Mouse (Mus musculus): ENCODE results near the gene Tchhl1. TPM values are rescaled to one million over a fixed set of nuclear protein-coding genes. Genes with fewer than 3 reads are reported as not detected.
"Not testable (repeated sequence)": the region's sequence is repeated elsewhere in the genome, so short reads cannot be mapped to it uniquely, and the experiment has no call there.

Tchhl1 gene
- polyA plus RNA-seq, 1 experiment from 2014 or later, result not detected

DNA sequence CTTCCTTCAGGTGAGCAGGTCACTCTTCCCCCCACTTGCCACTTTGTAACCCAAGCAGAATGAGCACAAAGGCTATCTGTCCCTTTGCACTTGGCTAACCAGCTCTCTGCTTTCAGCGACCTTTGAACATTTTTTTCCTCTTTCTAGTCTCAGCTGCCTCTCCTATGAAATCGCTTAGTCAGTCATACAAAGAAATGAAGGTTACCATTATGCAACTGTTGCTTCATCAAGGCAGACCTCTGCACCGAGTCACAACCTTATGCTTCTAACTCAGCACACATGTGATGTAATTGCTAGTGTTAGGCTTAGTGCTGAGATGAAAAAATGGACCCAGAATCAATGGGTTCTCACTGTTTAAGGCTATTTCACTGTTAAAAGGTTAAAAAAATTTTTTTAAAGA, 1.1 kb downstream of the Tchhl1 start:
- Histone ChIP-seq H3K4me3 (no peak overlapping the region), H3K36me3 (no peaks in the 10 kb centered on the region), H3K9me3 (no peaks in the 10 kb centered on the region), H3K4me2 (replicated peaks) (no peak overlapping the region), H3K4me1 (no peaks in the 10 kb centered on the region), H3K27me3 (no peaks in the 10 kb centered on the region), H3K27ac (no peak overlapping the region), H3K9ac (no peak overlapping the region)
- WGBS, result 79% methylated on average over 3 of the region's 3 CpGs
- no peak for ATAC-seq (ENCODE audit: insufficient number of reproducible peaks, insufficient read depth, low FRiP score, low TSS enrichment)

DNA sequence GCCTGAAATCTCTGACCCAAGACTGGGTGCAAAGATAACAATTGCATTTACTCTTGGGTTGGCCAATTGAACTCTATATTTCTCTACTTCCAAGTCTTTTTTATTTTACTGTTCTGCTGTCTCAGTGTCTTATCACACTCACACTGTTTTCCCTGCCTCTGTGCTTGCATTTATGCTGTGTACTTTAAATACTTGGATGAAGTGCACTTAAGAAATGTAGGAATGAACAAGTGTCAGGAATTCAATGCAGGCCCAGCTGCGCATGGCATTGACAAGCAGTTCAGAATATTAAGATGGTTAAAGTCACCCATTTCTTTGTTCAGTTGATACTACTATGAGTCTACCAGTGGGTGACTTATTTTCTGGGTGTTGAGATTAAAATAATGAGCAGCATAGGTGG, 11.5 kb downstream of the Tchhl1 start:
- no peaks in the 10 kb centered on the region for H3K27me3 ChIP-seq
- no peaks in the 10 kb centered on the region for H3K4me1 ChIP-seq
- no peak overlapping the region for H3K4me2 ChIP-seq (replicated peaks)
- no peak for ATAC-seq (ENCODE audit: insufficient number of reproducible peaks, insufficient read depth, low FRiP score, low TSS enrichment)
- H3K9ac ChIP-seq, result no peak overlapping the region
- H3K36me3 ChIP-seq, result no peaks in the 10 kb centered on the region
- no peak overlapping the region for H3K27ac ChIP-seq
- H3K4me3 ChIP-seq, result no peak overlapping the region
- no peaks in the 10 kb centered on the region for H3K9me3 ChIP-seq
- WGBS, result 98% methylated on average over 1 of the region's 1 CpGs

DNA sequence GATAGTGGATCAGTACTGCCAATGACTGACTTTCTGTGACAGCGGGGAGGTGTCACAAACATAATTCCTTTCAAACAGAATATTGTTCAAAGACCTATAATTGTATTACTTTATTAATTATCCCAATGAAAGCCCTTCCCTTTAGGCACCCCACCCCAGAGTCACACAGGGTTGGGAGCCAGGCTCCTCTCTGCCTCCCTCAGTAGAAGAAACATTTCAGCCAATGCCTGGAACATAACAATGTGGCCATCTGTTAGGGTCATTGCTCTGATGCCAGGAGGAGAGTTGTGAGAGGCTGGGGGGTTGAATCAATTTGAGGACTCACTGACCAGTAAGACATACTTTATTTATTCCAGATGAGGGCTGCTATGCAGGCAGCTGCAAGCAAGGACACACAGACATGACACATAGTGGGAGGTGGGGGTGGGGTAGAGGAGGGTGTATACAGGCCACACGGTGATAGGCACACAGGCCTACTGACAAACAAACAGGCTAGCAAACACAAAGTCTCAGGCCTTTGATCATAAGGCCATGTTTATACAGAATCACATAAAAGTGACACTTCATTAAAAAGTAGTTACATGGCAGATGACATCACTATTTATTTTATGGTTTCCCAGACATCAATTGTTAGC, 13.5 kb downstream of the Tchhl1 start:
- no peaks in the 10 kb centered on the region for H3K36me3 ChIP-seq
- no peaks in the 10 kb centered on the region for H3K9me3 ChIP-seq
- 54% methylated on average over 2 of the region's 2 CpGs for WGBS
- no peak overlapping the region for H3K27ac ChIP-seq
- no peak overlapping the region for H3K4me2 ChIP-seq (replicated peaks)
- H3K4me3 ChIP-seq, result no peak overlapping the region
- H3K27me3 ChIP-seq, result no peaks in the 10 kb centered on the region
- no peaks in the 10 kb centered on the region for H3K4me1 ChIP-seq
- no peak overlapping the region for H3K9ac ChIP-seq
- 0 out of 2 replicates have a peak, but pooled peaks have one; percentile 22 for ATAC-seq (ENCODE audit: insufficient number of reproducible peaks, insufficient read depth, low FRiP score, low TSS enrichment)

DNA sequence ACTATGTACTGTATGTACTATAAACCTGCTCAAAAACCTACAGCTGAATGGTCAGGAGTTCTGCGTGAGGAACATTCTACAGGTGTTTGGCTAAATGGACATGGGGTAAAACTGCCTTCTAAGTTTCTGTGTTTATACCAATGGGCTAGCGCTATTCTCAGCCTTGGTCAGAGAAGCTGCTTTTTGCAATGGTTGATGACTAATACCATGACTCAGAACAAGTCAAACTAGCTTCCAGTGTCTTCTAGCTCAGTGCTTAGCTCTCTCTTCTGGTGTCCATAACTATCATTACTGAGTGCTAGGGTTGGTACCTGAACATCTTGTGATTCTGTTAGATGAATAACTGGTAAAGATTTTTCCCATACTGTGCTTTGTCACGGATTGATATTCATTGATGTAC, 17.1 kb downstream of the Tchhl1 start:
- H3K9me3 ChIP-seq, result no peaks in the 10 kb centered on the region
- H3K9ac ChIP-seq, result no peak overlapping the region
- H3K4me2 ChIP-seq (replicated peaks), result no peak overlapping the region
- H3K4me3 ChIP-seq, result no peak overlapping the region
- no peak overlapping the region for H3K27ac ChIP-seq
- 88% methylated on average over 3 of the region's 3 CpGs for WGBS
- H3K27me3 ChIP-seq, result no peaks in the 10 kb centered on the region
- H3K36me3 ChIP-seq, result no peaks in the 10 kb centered on the region
- H3K4me1 ChIP-seq, result no peaks in the 10 kb centered on the region
- ATAC-seq (ENCODE audit: insufficient number of reproducible peaks, insufficient read depth, low FRiP score, low TSS enrichment), result no peak

DNA sequence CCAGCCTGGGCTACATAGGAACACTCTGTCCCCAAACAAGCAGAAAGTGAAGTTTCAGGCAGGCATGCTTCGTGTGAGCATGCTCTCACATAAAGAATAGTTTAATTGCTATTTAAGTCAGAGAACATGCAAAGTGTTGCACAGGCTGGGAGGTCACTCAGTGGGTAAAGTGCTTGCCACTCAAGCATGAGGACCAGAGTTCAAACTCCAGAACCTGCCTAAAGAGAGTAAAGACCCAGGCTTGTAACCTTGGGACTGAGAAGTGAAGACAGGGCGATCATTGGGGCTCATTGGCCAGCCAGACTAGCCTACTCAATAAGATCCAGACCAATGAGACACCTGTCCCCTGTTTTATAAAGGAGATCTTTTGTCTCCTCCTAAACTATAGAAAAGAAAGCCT, 20.0 kb downstream of the Tchhl1 start:
- no peak for ATAC-seq (ENCODE audit: insufficient number of reproducible peaks, insufficient read depth, low FRiP score, low TSS enrichment)
- Histone ChIP-seq H3K4me1 (no peaks in the 10 kb centered on the region), H3K4me3 (no peak overlapping the region), H3K9ac (no peak overlapping the region), H3K27me3 (no peaks in the 10 kb centered on the region), H3K27ac (no peak overlapping the region), H3K4me2 (replicated peaks) (no peak overlapping the region), H3K9me3 (no peaks in the 10 kb centered on the region), H3K36me3 (no peaks in the 10 kb centered on the region)
- 85% methylated on average over 2 of the region's 2 CpGs for WGBS

DNA sequence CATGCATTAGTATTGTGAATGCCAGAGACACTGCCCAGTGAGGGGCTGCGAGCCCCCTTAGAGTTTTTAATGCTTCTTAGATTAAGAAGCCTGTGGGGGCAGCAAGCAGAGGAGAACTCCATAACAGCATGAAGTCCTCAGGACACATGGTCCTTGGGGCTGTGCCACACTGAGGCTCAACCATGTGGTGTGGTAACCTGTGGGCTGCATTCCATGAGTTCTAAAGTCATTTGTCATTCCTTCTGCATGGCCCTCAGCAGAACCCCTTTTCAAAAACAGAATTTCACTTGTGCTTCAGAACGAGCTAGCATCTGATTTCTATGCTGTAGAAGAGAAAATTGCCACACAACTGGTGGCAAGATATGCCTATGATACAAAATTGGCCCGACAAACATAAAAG, 23.6 kb downstream of the Tchhl1 start:
- no peak for ATAC-seq (ENCODE audit: insufficient number of reproducible peaks, insufficient read depth, low FRiP score, low TSS enrichment)
- H3K27me3 ChIP-seq, result no peaks in the 10 kb centered on the region
- no peaks in the 10 kb centered on the region for H3K4me1 ChIP-seq
- H3K9me3 ChIP-seq, result no peaks in the 10 kb centered on the region
- H3K27ac ChIP-seq, result no peak overlapping the region
- H3K4me2 ChIP-seq (replicated peaks), result no peak overlapping the region
- H3K9ac ChIP-seq, result no peak overlapping the region
- H3K4me3 ChIP-seq, result no peak overlapping the region
- 75% methylated on average over 3 of the region's 3 CpGs for WGBS
- no peaks in the 10 kb centered on the region for H3K36me3 ChIP-seq

DNA sequence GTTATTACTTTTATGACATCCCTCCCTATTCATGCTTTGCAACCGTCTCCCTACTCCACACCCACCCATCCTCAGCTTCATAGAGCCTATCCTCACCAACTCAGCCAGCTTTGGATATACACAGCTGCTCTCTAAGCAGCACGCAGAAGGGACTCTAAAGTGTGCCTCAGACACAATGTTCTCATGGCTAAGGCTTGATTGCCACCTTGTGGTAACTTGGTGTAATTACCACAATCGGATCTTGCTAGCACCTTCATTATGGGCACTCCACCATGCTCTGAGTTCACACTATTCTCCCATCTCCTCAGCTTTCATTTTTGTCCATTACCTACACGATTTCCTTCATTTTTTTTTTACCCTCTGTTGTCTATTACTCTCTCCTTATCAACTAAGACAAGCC, 25.4 kb downstream of the Tchhl1 start:
- H3K9me3 ChIP-seq, result no peaks in the 10 kb centered on the region
- H3K36me3 ChIP-seq, result no peaks in the 10 kb centered on the region
- WGBS, result under 1% methylated on average over 4 of the region's 4 CpGs
- no peak for ATAC-seq (ENCODE audit: insufficient number of reproducible peaks, insufficient read depth, low FRiP score, low TSS enrichment)
- no peak overlapping the region for H3K9ac ChIP-seq
- H3K27me3 ChIP-seq, result no peaks in the 10 kb centered on the region
- H3K4me1 ChIP-seq, result no peaks in the 10 kb centered on the region
- H3K4me2 ChIP-seq (replicated peaks), result no peak overlapping the region
- H3K4me3 ChIP-seq, result no peak overlapping the region
- H3K27ac ChIP-seq, result no peak overlapping the region

DNA sequence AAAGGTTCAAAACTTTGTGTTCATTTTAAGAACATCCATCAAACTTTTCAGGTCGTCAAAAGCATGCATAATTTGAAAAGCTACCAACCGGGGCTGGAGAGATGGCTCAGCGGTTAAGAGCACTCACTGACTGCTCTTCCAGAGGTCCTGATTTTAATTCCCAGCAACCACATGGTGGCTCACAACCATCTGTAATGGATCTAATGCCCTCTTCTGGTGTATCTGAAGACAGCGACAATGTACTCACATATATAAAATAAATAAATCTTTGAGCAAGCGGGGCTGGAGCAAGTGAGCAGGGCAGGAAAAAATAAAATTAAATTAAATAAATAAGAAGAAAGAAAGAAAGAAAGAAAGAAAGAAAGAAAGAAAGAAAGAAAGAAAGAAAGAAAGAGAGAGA, 26.2 kb downstream of the Tchhl1 start:
- not testable (repeated sequence) for H3K9ac ChIP-seq; ATAC-seq (ENCODE audit: insufficient number of reproducible peaks, insufficient read depth, low FRiP score, low TSS enrichment); H3K27me3 ChIP-seq; H3K4me1 ChIP-seq; H3K4me2 ChIP-seq (replicated peaks); H3K4me3 ChIP-seq; H3K36me3 ChIP-seq; H3K9me3 ChIP-seq; H3K27ac ChIP-seq
- 27% methylated on average over 5 of the region's 5 CpGs for WGBS

DNA sequence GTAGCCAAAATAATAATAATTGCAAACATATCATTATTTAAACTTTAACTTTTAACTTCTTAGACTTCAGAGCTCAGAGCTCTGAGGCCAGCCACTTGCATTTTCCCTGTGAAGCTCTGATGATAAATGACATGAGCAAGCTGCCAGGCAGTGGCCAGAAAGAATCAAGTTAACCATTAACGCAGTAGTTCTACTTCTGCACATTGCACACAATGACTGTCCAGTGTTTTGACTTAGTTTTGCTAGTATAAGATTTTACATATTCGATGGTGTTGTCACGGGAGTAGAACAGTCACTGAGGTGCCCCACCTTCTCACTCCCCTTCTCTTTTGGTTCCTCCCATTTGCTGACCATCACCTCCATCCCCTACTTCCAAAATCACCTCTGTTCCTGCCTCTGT, 28.6 kb downstream of the Tchhl1 start:
- H3K9ac ChIP-seq, result no peak overlapping the region
- H3K4me1 ChIP-seq, result no peaks in the 10 kb centered on the region
- WGBS, result 83% methylated on average over 3 of the region's 3 CpGs
- H3K4me2 ChIP-seq (replicated peaks), result no peak overlapping the region
- H3K27ac ChIP-seq, result no peak overlapping the region
- H3K36me3 ChIP-seq, result no peaks in the 10 kb centered on the region
- H3K9me3 ChIP-seq, result no peaks in the 10 kb centered on the region
- no peak overlapping the region for H3K4me3 ChIP-seq
- no peak for ATAC-seq (ENCODE audit: insufficient number of reproducible peaks, insufficient read depth, low FRiP score, low TSS enrichment)
- no peaks in the 10 kb centered on the region for H3K27me3 ChIP-seq

DNA sequence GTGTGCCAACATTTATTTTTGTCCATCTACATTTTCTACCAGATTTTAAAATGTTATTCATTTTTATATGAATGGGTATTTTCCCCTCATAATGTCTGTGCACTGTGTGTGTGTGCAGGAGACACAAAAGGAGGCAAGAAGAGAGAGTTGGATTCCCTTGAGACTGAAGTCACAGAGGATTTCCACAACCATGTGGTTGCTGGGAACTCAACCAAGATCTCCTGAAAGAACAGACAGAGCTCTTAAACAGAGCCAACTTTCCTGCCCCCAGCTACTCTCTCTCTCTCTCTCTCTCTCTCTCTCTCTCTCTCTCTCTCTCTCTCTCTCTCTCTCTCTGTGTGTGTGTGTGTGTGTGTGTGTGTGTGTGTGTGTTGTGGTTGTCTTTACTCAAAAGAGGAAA, 30.6 kb downstream of the Tchhl1 start:
- no peak for ATAC-seq (ENCODE audit: insufficient number of reproducible peaks, insufficient read depth, low FRiP score, low TSS enrichment)
- no peaks in the 10 kb centered on the region for H3K27me3 ChIP-seq
- H3K4me2 ChIP-seq (replicated peaks), result no peak overlapping the region
- H3K36me3 ChIP-seq, result no peaks in the 10 kb centered on the region
- no peak overlapping the region for H3K27ac ChIP-seq
- H3K9ac ChIP-seq, result no peak overlapping the region
- no peaks in the 10 kb centered on the region for H3K9me3 ChIP-seq
- H3K4me3 ChIP-seq, result no peak overlapping the region
- H3K4me1 ChIP-seq, result no peaks in the 10 kb centered on the region

DNA sequence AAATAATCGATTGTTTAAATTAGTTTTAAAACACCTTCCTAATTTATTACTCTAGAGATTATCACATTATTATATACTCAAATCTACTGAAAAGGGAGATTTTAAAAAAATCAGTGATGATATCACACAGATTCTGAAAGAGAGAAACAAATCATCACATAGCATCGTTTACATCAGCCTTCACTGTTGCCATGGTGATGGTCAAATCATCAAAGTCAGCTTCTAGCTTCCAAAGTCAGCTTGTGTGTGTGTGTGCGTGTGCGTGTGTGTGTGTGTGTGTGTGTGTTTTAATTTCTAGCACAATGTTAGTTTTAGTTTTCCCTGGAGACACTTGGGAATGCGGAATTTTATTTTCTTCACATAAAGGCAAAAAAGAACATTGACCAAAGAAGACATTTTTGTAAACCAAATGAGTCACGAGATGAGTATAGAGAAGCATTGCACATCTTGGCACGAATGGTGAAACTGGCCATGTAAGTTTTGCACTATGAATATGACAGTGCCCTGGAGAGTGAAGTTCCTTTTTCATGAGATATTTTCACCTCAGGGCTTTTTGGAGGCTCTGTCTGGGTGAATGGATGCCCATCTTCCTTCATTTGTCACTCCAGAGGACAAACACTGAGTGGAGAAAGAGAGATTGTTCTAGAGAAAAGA, 36.1 kb downstream of the Tchhl1 start:
- Histone ChIP-seq H3K36me3 (no peaks in the 10 kb centered on the region), H3K4me3 (no peak overlapping the region), H3K9me3 (no peaks in the 10 kb centered on the region), H3K27me3 (no peaks in the 10 kb centered on the region), H3K9ac (no peak overlapping the region), H3K4me2 (replicated peaks) (no peak overlapping the region), H3K27ac (no peak overlapping the region), H3K4me1 (no peaks in the 10 kb centered on the region)
- ATAC-seq (ENCODE audit: insufficient number of reproducible peaks, insufficient read depth, low FRiP score, low TSS enrichment), result no peak
- 83% methylated on average over 7 of the region's 7 CpGs for WGBS

DNA sequence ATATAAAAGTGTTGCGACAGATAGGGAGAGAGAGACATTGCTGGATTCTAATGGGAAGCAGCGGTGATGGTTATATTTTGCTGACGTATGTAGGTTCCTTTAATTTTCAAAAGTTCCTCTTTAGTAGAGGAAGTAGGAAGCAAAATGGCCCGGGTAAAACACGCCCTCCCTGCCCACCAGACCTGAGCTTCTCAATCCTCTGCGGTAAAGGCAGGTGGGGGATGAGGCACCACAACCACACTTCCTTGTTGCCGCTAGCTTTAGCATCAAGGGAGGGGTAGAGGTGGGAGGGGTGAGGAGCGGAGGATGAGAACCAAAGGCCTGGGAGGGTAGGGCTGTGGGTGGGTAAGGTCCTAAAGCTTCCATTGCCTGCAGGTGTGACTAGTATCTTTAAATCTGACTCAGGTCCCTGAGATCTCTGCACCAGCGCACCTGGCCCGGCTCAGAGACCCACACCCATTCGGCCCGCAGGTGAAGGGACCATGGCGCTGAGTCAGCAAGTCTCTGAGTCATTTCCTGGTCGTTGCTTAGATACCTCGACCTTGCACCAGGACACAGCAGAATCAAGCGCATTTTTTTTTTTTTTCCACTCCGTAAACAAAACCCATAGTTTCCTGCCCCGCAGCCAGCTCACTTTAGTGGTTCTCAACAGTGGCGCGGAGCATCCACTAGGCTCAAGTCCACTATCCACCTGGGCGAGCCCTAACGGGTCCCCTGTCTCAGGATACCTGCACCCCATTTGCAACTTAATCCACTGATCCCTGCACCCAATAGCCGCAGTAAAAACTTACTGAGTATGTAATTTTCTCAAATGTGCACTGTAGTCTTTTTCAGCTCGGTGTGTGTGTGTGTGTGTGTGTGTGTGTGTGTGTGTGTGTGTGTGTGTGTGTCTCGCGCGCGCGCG, 37.7 kb downstream of the Tchhl1 start:
- Histone ChIP-seq H3K4me2 (replicated peaks) (peak overlapping the region; percentile 28), H3K27ac (0 out of 2 replicates have a peak overlapping the region, but pooled peaks have one; percentile 36), H3K4me1 (no peaks in the 10 kb centered on the region), H3K9me3 (no peaks in the 10 kb centered on the region), H3K27me3 (no peaks in the 10 kb centered on the region), H3K9ac (no peak overlapping the region), H3K4me3 (no peak overlapping the region), H3K36me3 (no peaks in the 10 kb centered on the region)
- WGBS, result 34% methylated on average over 28 of the region's 30 CpGs
- 0 out of 2 replicates have a peak, but pooled peaks have one; percentile 47 for ATAC-seq (ENCODE audit: insufficient number of reproducible peaks, insufficient read depth, low FRiP score, low TSS enrichment)

Data from embryonic facial prominence, embryonic 12.5 days (tissue).